Mouse (Mus musculus): ENCODE data around the gene Mpeg1. TPM values are rescaled to one million over a fixed set of nuclear protein-coding genes. Genes with fewer than 3 reads are reported as not detected.

Mpeg1 gene
- polyA plus RNA-seq (2016; fragmentation: Nextera tagmentation; extraction: Ambion mirVana) = 0.06 and 0.18 TPM in 2 replicates

GRCm38 (mm10) chr19:12460282-12461249 lies at the start of gene Mpeg1:
TSS of gene Mpeg1 (plus strand) at chr19:12460779.
- H3K4me1 ChIP-seq (replicated peaks) = peaks cover 9% of the 10 kb centered on the region
- H3K4me3 ChIP-seq = no peak within 1 kb of the TSS
- H3K27me3 ChIP-seq (replicated peaks) = no peaks in the 10 kb centered on the region
- H3K36me3 ChIP-seq = no peaks in the 10 kb centered on the region
- 78% methylated on average over 11 of the region's 11 CpGs for WGBS
- H3K4me2 ChIP-seq = no peak within 1 kb of the TSS
- no peaks in the 10 kb centered on the region for H3K9me3 ChIP-seq (replicated peaks)
- no peak for ATAC-seq (ENCODE audit: insufficient number of reproducible peaks, low FRiP score)
- no peak within 1 kb of the TSS for H3K27ac ChIP-seq (ENCODE audit: poor library complexity, severe bottlenecking)
- no peak within 1 kb of the TSS for H3K9ac ChIP-seq

- H3K27ac ChIP-seq (ENCODE audit: poor library complexity, severe bottlenecking) = no peak overlapping the region
- no peaks in the 10 kb centered on the region for H3K27me3 ChIP-seq (replicated peaks)
- no peaks in the 10 kb centered on the region for H3K4me1 ChIP-seq (replicated peaks)
- no peaks in the 10 kb centered on the region for H3K36me3 ChIP-seq
- H3K4me3 ChIP-seq = no peak overlapping the region
- no peak for ATAC-seq (ENCODE audit: insufficient number of reproducible peaks, low FRiP score)
- no peaks in the 10 kb centered on the region for H3K9me3 ChIP-seq (replicated peaks)
- no peak overlapping the region for H3K9ac ChIP-seq
- no peak overlapping the region for H3K4me2 ChIP-seq
Measured at GRCm38 (mm10) chr19:12413737-12414136, 46.8 kb upstream of the Mpeg1 start.

GRCm38 (mm10) chr19:12417361-12417760 lies 43.2 kb upstream of the Mpeg1 start, which contains the start of gene Olfr1441:
TSS of gene Olfr1441 (plus strand) at chr19:12417433.
- Histone ChIP-seq H3K27ac (ENCODE audit: poor library complexity, severe bottlenecking) (no peak within 1 kb of the TSS), H3K4me3 (no peak within 1 kb of the TSS), H3K27me3 (replicated peaks) (no peaks in the 10 kb centered on the region), H3K4me2 (no peak within 1 kb of the TSS), H3K9me3 (replicated peaks) (no peaks in the 10 kb centered on the region), H3K36me3 (no peaks in the 10 kb centered on the region), H3K4me1 (replicated peaks) (no peaks in the 10 kb centered on the region), H3K9ac (no peak within 1 kb of the TSS)
- no peak for ATAC-seq (ENCODE audit: insufficient number of reproducible peaks, low FRiP score)

GRCm38 (mm10) chr19:12418312-12418711 lies 42.3 kb upstream of the Mpeg1 start:
- no peak overlapping the region for H3K27ac ChIP-seq (ENCODE audit: poor library complexity, severe bottlenecking)
- H3K4me2 ChIP-seq = no peak overlapping the region
- no peaks in the 10 kb centered on the region for H3K36me3 ChIP-seq
- H3K9ac ChIP-seq = no peak overlapping the region
- no peaks in the 10 kb centered on the region for H3K9me3 ChIP-seq (replicated peaks)
- ATAC-seq (ENCODE audit: insufficient number of reproducible peaks, low FRiP score) = no peak
- 64% methylated on average over 3 of the region's 3 CpGs for WGBS
- no peaks in the 10 kb centered on the region for H3K27me3 ChIP-seq (replicated peaks)
- H3K4me3 ChIP-seq = no peak overlapping the region
- H3K4me1 ChIP-seq (replicated peaks) = no peaks in the 10 kb centered on the region

- no peaks in the 10 kb centered on the region for H3K4me1 ChIP-seq (replicated peaks)
- ATAC-seq (ENCODE audit: insufficient number of reproducible peaks, low FRiP score) = no peak
- no peaks in the 10 kb centered on the region for H3K27me3 ChIP-seq (replicated peaks)
- no peaks in the 10 kb centered on the region for H3K9me3 ChIP-seq (replicated peaks)
- no peak overlapping the region for H3K27ac ChIP-seq (ENCODE audit: poor library complexity, severe bottlenecking)
- H3K4me2 ChIP-seq = no peak overlapping the region
- WGBS = 70% methylated on average over 6 of the region's 6 CpGs
- H3K36me3 ChIP-seq = no peaks in the 10 kb centered on the region
- H3K9ac ChIP-seq = no peak overlapping the region
- no peak overlapping the region for H3K4me3 ChIP-seq
Measured at GRCm38 (mm10) chr19:12420555-12420954, 40.0 kb upstream of the Mpeg1 start.

- Histone ChIP-seq H3K36me3 (no peaks in the 10 kb centered on the region), H3K4me3 (no peak overlapping the region), H3K27ac (ENCODE audit: poor library complexity, severe bottlenecking) (no peak overlapping the region), H3K4me1 (replicated peaks) (no peaks in the 10 kb centered on the region), H3K9ac (no peak overlapping the region), H3K9me3 (replicated peaks) (no peaks in the 10 kb centered on the region), H3K4me2 (no peak overlapping the region), H3K27me3 (replicated peaks) (no peaks in the 10 kb centered on the region)
- 77% methylated on average over 1 of the region's 1 CpGs for WGBS
- ATAC-seq (ENCODE audit: insufficient number of reproducible peaks, low FRiP score) = no peak
Measured at GRCm38 (mm10) chr19:12421680-12422079, 38.9 kb upstream of the Mpeg1 start.

GRCm38 (mm10) chr19:12427101-12427500 lies 33.5 kb upstream of the Mpeg1 start:
- H3K27me3 ChIP-seq (replicated peaks) = no peaks in the 10 kb centered on the region
- no peak overlapping the region for H3K4me2 ChIP-seq
- no peaks in the 10 kb centered on the region for H3K4me1 ChIP-seq (replicated peaks)
- H3K27ac ChIP-seq (ENCODE audit: poor library complexity, severe bottlenecking) = no peak overlapping the region
- no peak overlapping the region for H3K9ac ChIP-seq
- H3K9me3 ChIP-seq (replicated peaks) = no peaks in the 10 kb centered on the region
- no peak for ATAC-seq (ENCODE audit: insufficient number of reproducible peaks, low FRiP score)
- 80% methylated on average over 5 of the region's 5 CpGs for WGBS
- H3K36me3 ChIP-seq = no peaks in the 10 kb centered on the region
- no peak overlapping the region for H3K4me3 ChIP-seq

- WGBS = 85% methylated on average over 6 of the region's 6 CpGs
- no peak within 1 kb of the TSS for H3K4me2 ChIP-seq
- no peaks in the 10 kb centered on the region for H3K9me3 ChIP-seq (replicated peaks)
- ATAC-seq (ENCODE audit: insufficient number of reproducible peaks, low FRiP score) = no peak
- H3K27ac ChIP-seq (ENCODE audit: poor library complexity, severe bottlenecking) = no peak within 1 kb of the TSS
- no peaks in the 10 kb centered on the region for H3K36me3 ChIP-seq
- no peaks in the 10 kb centered on the region for H3K4me1 ChIP-seq (replicated peaks)
- H3K27me3 ChIP-seq (replicated peaks) = no peaks in the 10 kb centered on the region
- no peak within 1 kb of the TSS for H3K4me3 ChIP-seq
- H3K9ac ChIP-seq = no peak within 1 kb of the TSS
Measured at GRCm38 (mm10) chr19:12427605-12428004, 33.0 kb upstream of the Mpeg1 start, which contains the start of gene Pfpl. TSS of gene Pfpl (plus strand) at chr19:12427905.

GRCm38 (mm10) chr19:12433033-12433432 lies 27.5 kb upstream of the Mpeg1 start:
- Histone ChIP-seq H3K9me3 (replicated peaks) (no peaks in the 10 kb centered on the region), H3K4me2 (no peak overlapping the region), H3K4me1 (replicated peaks) (no peaks in the 10 kb centered on the region), H3K36me3 (no peaks in the 10 kb centered on the region), H3K4me3 (no peak overlapping the region), H3K27me3 (replicated peaks) (no peaks in the 10 kb centered on the region), H3K9ac (no peak overlapping the region), H3K27ac (ENCODE audit: poor library complexity, severe bottlenecking) (no peak overlapping the region)
- 4% methylated on average over 2 of the region's 2 CpGs for WGBS
- ATAC-seq (ENCODE audit: insufficient number of reproducible peaks, low FRiP score) = no peak

GRCm38 (mm10) chr19:12435011-12435416 lies 25.6 kb upstream of the Mpeg1 start:
- 72% methylated on average over 4 of the region's 4 CpGs for WGBS
- no peak for ATAC-seq (ENCODE audit: insufficient number of reproducible peaks, low FRiP score)
- Histone ChIP-seq H3K9ac (no peak overlapping the region), H3K4me1 (replicated peaks) (no peaks in the 10 kb centered on the region), H3K36me3 (no peaks in the 10 kb centered on the region), H3K4me2 (no peak overlapping the region), H3K4me3 (no peak overlapping the region), H3K27me3 (replicated peaks) (no peaks in the 10 kb centered on the region), H3K27ac (ENCODE audit: poor library complexity, severe bottlenecking) (no peak overlapping the region), H3K9me3 (replicated peaks) (no peaks in the 10 kb centered on the region)

- no peaks in the 10 kb centered on the region for H3K36me3 ChIP-seq
- H3K4me2 ChIP-seq = no peak overlapping the region
- no peak for ATAC-seq (ENCODE audit: insufficient number of reproducible peaks, low FRiP score)
- no peak overlapping the region for H3K4me3 ChIP-seq
- no peaks in the 10 kb centered on the region for H3K9me3 ChIP-seq (replicated peaks)
- H3K27me3 ChIP-seq (replicated peaks) = no peaks in the 10 kb centered on the region
- 76% methylated on average over 4 of the region's 4 CpGs for WGBS
- no peaks in the 10 kb centered on the region for H3K4me1 ChIP-seq (replicated peaks)
- no peak overlapping the region for H3K9ac ChIP-seq
- H3K27ac ChIP-seq (ENCODE audit: poor library complexity, severe bottlenecking) = no peak overlapping the region
Measured at GRCm38 (mm10) chr19:12435750-12436524, 24.6 kb upstream of the Mpeg1 start.

Data from heart, embryonic 12.5 days (tissue).